Mouse (Mus musculus): ENCODE results near the gene Osr1.

DNA sequence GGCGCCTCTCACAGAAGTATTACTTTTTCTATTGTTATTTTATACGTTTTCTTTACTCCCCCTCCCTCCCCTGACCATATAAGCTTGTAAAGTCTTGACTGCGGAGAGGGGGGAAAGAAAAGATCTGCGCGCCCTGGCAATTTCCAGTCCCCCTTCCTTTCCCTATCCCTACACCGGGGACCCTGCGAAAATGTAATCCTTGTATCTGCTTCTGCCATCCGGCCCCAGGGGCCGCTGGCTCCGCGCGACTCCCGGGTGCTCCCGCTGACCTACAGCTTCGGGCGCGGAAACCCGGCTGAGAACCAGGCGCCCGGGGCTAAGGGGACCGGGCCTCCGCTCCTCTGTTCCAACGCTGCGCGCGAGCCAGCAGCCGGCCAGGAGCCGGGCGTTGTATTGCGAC lies 11.1 kb downstream of the Osr1 start:
- no peak for TF ChIP-seq CTCF (IDR thresholded peaks at IDR 0.05; ENCODE audit: low read depth, low read length)
- TF ChIP-seq POLR2A (IDR thresholded peaks at IDR 0.05; ENCODE audit: borderline replicate concordance, low read depth, low read length): no peak
